Mouse (Mus musculus) left cerebral cortex, postnatal 10 days (tissue): ENCODE data around the gene Slamf8. TPM values are rescaled to one million over a fixed set of nuclear protein-coding genes. Genes with fewer than 3 reads are reported as not detected.

Experiments used
- DNase-seq, 2 experiments: peaks; one replicate each; pipeline ENCODE4 v3.0.0; 2021 to 2022; ENCODE audit warnings: low spot score in 2 of 2, mixed read lengths in 1 of 2; ENCODE audit errors: extremely low spot score in 1 of 2
- intact Hi-C: fragments of 180-260 bp; cut with DNase I; formaldehyde crosslinking; loops from one replicate; pipeline ENCODE4 v1.15.1; 2025
- total RNA-seq, 2 experiments: library from RNA; stranded (reverse); gene quantifications; 2 replicates each; pipeline ENCODE4 v1.2.3; 2021

Slamf8 gene
- total RNA-seq, result not detected

DNA sequence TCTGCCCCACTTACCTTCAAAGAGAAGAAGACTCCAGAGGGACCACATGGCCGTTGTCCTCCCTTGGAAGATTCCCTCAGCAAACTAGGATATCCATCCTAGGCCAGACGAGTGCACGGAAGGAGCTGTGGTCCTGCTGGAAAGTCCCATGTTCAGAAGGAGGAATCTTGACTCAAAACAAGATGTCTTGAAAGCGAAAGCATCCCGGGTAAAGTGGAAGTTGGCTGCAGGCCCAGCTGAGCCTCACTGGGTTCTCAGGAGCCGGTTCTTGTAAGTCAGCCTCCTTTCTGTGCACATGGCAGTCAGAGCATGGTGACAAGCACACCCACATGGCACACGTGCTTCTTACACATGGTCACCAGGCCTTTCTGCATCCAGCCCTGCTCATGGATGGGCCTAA, at the start of gene Slamf8:
TSS of gene Slamf8 (minus strand) at position 184 of the 400 bp plus-strand sequence.
- DNase-seq, result peak; percentile 13 to 50
- intact Hi-C loops, result no loop called here

DNA sequence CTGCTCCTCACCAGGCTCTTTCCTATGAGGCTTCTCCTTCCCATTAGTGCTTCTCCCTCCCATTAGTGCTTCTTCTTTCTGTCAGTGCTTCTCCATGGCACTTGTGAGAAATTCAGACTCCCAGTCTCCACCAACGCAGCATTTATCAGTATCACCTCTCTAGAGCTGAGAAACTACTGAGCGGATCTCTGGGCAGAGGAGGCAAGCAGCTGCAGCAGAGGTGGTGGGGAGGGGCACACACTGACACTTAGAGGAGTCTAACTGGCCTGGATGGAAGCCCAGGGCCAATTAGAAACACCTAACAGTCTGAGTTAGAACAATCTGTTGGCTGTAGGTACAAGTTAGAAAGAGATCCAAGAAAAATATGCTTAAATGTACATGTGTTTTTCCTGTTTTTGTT, 48.4 kb upstream of the Slamf8 start:
- peak in 1 of 2 experiments; percentile 55 for DNase-seq
- intact Hi-C loops, result loop anchor here (5.0 kb wide), 1 partner anchor 739 kb away; no protein-coding TSS in a partner anchor

DNA sequence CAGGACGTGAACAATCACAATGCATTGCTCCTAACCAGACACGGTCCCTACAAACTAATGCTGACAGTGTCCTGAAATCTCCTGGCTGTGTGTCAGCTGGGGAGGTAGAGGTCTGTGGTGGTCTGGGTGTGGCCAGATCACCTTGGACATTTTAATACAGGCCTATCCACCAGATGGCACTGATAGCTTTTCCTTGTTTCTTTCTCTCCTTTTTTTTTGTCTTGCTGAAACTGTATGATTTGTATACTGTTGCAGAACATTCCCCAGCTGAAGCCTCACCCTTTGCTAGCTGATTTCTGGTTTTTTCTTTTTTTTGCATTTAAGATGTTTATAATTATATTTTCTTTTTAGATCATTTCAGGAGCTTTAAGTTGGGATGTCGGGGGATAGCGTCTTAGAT, 47.4 kb upstream of the Slamf8 start:
- intact Hi-C loops, result loop anchor here (5.0 kb wide), 1 partner anchor 740 kb away; no protein-coding TSS in a partner anchor
- DNase-seq, result no peak

DNA sequence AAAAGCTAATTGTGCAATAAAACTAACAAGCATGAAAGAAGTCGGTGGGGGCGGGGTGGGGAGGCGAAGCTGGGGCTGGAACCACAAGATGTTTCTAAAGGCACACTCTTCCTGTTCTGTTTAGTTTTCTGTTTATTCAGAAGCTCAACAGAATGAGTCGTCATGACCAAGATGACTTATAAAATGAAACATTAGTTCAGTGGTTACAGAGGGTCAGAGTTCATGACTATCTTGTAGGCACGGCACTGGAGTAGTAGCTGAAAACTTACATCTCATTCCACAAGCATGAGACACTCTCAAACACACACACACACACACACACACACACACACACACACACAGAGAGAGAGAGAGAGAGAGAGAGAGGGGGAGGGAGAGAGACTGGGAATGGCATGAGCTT, 45.9 kb upstream of the Slamf8 start:
- no peak for DNase-seq
- intact Hi-C loops, result loop anchor here (5.0 kb wide), 1 partner anchor 741 kb away; no protein-coding TSS in a partner anchor

DNA sequence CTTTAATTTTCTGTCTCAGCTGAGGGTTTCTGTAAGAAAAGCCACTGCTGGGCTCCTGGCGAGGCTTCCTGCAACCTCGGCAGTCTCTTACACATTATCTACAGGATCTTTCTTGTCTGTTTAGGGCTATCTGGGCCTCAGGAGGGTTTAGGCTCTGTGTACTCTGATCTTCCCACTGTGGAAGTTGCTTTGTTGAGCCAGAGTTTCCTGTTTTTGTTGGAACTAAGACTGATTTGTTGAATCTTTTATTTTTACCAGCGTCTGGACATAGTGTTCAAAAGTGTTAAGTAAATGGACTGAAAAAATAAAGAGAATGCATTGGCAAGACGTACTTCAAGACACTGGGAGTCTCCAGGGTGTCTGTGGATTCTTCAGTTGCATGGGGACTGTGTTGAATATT, 44.9 kb upstream of the Slamf8 start:
- intact Hi-C loops, result loop anchor here (5.0 kb wide), 1 partner anchor 742 kb away; no protein-coding TSS in a partner anchor
- peak in 1 of 2 experiments; percentile 26 for DNase-seq

DNA sequence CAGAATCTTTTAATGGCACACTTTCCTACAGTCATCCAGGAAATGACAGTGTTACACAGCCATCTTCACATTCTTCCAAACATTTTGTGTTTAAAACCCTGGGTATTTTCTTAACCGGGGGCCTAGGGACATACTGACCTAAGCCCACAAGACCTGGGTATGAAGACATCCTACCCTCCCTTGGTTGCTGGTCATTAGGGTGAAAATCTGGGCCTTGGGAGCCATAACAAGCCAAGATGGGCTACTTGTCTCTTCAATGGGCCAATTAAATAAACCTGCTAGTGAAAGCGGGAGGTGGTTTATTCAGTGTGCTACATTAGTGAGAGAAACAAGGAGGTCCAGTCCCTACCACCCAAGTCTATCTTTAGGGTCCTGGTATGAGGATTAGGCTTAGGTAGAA, 43.8 kb upstream of the Slamf8 start:
- intact Hi-C loops, result loop anchor here (5.0 kb wide), 1 partner anchor 763 kb away; no protein-coding TSS in a partner anchor
- DNase-seq, result no peak

DNA sequence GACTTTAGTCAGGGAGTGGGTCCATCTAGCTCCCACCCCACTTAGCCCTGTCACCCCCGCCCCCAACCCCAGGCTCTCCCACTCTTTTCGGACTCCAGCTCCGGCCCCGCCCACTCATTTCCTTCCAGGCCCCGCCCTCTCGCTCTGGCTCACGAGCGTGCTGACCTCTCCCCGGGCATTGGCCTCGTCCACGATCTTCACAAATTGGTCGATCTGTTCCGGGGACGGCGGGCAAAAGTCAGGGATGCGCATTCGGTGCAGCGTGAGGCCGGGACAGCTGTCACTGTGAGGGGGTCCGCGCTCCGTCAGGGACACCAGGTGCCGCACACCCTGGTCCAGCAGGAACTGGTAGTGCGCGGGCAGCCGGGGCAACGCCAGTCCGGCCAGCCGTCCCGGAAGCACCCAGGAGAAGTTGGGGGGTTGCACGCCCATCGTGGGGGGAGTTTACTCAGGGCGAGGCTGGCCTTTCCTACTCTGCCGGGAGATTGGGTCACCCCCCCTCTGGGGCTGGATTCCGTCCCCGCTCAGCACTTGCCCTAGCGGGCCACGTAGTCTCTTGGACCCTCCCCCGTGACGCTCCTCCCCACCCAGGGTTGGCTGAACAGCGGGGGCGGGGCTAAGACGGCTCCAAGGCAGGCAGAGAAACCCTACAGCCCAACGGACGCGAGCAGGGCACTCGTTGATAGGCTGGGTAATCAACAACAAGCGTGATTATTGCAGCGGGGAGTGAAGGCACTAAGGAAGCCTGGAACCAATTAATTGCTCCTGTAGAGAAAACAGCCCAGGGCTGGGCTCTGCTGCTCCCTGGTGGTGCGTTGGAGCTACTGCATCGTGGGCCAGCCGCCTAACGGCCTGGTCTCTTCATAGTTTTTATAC, 42.3 kb upstream of the Slamf8 start, which contains the start of gene Dusp23:
TSS of gene Dusp23 (minus strand) at position 512 of the 876 bp plus-strand sequence.
- DNase-seq, result peak; percentile 91 to 98
- intact Hi-C loops, result loop anchor here (1.0 to 5.0 kb wide), 3 partner anchors 104 to 765 kb away; no protein-coding TSS in a partner anchor

DNA sequence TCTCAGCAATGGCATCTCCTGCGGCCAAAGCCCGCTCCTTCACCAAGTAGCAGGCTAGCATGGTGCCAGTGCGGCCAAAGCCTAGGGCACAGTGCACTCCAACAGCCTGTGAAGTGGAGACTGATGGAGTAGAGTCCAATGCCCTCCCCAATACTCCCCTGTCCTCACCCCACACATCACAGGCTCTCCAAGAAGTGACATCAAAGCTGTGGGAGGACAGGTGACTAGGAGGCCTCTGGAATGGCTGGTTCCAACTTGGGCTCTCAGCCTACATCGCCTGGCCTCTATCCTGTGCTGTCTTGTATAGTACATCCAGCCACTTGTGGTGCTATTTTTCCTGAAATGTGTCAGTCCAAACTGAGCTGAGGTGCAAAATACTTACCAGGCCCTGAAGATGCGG, 41.4 kb upstream of the Slamf8 start:
- DNase-seq, result peak in 1 of 2 experiments; percentile 27
- intact Hi-C loops, result loop anchor here (2.0 to 5.0 kb wide), 2 partner anchors 103 to 766 kb away; no protein-coding TSS in a partner anchor

DNA sequence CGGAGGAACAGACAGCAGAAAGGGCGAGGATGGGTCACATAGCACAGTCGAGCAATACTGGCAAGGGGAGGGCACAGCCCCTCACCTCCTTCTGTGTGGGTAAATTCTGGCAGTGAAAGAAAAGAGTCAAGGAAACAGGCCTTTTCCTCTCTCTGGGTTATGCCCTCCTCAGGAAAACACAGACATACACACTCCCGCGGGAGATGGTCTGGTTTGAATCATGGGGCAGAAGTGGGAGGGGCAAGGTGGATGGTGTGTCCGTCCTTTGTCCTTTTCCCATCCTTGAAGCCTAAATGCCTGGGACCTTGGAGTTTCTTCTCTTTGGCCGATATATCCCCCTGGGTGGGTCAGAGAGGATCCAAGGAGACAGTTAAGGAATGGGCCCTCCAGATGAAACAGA, 39.5 kb upstream of the Slamf8 start:
- intact Hi-C loops, result loop anchor here (5.0 kb wide), 1 partner anchor 767 kb away; no protein-coding TSS in a partner anchor

DNA sequence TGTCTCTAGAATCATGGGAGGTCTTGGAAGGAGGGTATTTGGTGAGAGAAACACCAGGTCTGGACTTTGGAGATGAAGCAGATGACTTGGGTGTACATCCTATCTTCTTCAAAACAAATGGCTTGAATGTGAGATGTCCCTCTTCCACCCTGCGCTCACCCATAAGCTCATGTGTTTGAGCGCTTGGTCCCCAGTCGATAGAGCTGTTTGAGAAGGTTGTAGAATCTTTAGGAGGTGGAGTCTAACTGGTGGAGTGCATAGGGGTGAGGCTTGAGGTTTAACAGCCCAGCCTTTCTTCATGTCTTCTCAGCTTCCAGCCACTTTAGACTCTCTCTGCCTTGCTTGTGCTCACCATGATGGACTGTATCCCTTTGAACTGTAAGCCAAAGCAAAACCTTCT, 35.9 kb upstream of the Slamf8 start:
- DNase-seq, result no peak
- intact Hi-C loops, result no loop called here

More for the DNA sequence above, 39.5 kb upstream of the Slamf8 start:
- DNase-seq, result no peak

DNA sequence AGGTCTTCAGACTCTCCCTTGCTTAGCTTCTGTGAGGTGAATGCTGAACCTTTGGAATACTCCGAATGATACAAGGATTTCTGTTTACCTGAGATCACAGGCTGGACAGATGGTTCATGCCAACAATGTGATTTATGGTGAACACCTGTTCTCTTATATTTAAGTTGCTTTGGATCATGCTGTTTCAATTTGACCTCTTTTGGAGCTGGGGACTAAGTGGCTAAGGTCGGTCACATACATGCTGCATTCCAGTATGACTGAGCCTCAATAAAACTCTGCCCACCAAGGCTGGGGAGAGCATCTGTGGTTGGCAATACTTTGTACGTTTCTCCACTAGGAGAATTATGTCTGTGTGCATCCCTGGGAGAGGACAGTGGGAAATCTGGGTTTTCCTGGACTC, 33.7 kb upstream of the Slamf8 start:
- intact Hi-C loops, result no loop called here
- no peak for DNase-seq

DNA sequence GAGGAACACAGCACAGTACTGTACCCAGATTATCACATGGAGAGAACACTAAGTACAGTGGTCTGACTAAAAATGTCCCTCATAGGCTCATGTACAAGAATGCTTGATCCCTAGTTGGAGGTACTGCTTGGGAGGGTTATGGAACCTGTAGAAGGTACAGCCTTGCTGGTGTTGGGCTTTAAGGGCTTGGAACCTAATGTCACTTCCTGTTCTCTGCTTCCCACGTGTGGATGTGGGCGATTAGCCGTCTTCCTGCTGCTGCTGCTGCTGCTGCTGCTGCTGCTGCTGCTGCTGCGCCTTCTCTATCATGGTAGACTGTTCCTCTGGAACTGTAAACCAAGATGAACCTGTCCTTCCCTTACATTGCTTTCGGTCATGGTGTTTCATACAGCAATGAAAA, 33.2 kb upstream of the Slamf8 start:
- no peak for DNase-seq
- intact Hi-C loops, result no loop called here

DNA sequence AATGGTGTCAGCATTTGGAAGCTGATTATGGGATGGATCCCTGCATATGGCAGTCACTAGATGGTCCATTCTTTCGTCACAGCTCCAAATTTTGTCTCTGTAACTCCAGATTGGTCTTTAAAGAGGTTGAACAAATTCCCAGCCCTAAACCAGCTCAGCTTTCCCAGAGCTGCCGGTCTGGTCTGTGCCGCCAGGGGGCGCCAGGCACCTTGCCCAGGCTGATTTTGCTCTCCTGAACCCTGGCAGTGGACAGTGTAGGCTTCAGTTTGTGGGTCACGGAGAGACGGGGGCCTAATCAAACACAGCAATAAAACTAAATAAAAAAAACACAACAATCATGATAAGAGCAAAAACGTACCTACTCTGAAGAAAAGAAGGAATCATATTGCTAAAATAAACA, 28.9 kb upstream of the Slamf8 start:
- intact Hi-C loops, result no loop called here
- DNase-seq, result peak in 1 of 2 experiments; percentile 60

DNA sequence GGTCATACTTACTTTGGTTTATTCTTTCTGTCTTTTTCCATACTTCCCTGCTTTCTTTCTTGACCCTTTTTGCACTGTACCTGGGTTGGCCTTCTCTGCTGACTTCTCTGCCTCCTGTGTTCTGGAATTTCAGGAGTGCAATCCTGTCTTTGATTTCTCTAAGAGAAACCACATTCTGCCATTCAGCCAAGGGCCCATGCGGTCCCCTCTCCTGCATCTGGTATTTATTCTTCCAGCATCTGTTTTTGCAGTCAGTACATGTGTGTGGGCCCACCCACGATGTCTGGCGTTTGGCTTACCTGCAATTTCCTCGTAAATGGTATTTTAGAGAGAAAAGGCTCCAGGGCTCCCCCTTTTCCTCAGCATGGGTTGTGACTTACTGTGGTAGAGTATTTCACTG, 27.8 kb upstream of the Slamf8 start:
- no peak for DNase-seq

DNA sequence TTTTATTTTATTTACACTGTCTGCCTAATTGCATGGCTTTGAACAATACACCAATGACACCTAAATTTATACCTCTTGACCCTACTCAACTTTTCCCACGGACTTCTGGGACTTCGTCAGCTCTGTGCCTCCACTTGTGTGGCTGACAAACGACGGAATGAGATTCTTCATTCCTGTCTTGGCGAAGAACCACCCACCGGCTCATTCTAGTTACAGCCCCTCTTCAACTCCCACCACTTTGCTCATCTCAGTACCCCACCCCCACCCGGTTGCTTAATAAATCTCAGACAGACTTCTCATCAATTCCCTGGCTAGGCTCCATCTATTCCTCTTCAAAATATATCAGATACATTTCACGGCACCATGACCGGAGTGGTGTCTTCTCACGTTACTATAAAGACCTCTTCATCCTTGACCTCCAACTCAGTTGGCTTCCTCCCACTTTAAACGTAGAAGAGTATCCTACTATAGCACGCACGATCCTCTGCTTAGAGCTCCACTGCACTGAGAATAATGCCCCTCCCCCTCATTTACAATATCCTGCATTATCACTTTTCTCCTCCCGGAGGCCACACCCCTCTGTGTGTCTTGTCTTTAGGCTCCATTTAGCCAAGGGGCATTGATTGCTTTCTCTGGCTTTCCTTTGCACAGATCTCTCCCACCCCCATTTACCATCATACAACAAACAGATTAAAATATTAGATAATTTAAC, 27.2 kb upstream of the Slamf8 start:
- no peak for DNase-seq
- intact Hi-C loops, result no loop called here

More for the DNA sequence above, 27.8 kb upstream of the Slamf8 start:
- intact Hi-C loops, result no loop called here

DNA sequence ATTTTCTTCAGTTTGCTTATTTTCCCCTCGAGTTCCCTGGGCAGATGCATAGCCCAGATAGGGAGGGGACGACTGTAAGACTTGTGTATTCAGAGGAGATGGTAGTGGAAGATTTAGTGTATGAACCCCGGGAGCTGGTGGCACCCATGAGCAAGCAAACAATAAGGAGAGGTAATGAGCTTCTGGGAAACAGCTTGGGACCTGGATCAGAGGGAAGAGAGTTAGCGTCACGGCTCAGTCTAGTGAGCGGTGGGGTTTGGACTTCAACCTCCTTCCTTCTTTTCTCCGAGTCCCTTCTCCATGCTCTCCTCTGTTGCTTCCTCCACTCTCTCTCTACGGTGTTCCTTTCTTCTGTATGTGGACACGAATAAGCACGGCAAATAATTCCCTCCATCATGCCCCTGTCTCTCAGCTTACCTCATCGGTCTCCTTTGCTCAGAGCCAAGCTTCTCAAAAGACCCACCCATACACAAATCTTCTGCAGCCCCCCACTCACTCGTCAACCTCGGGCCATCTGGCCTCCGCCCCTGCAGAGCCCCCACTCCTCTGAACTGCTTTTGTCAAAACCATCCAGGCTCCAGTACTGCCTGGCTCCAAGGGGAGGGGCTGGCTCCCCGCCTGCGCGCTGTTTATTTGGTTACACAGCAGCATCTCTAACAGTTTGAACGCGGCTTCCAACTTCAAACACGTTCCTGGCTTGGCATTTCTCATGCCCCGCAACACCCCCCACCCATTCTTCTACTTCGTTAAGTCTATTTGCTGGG, 26.4 kb upstream of the Slamf8 start:
- intact Hi-C loops, result no loop called here
- DNase-seq, result peak in 1 of 2 experiments; percentile 70

DNA sequence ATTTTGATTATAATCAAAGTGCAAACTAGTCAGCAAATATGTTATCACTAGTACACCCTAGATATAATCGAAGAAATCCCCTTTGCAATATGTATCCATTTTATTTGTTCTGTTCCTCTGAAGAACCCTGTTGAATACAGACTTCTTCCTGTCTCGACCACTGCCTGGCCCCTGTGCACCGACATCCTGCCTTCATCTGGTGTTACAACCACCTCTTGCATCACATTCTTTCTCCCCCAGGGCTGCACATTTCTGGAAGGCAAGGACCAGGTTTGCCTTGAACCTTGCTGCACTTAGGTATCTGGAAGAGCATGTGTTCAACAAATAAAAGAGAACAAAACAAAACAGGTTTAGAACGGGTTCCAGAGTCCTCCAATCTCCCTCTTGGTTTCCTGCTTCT, 25.0 kb upstream of the Slamf8 start:
- intact Hi-C loops, result no loop called here
- no peak for DNase-seq

DNA sequence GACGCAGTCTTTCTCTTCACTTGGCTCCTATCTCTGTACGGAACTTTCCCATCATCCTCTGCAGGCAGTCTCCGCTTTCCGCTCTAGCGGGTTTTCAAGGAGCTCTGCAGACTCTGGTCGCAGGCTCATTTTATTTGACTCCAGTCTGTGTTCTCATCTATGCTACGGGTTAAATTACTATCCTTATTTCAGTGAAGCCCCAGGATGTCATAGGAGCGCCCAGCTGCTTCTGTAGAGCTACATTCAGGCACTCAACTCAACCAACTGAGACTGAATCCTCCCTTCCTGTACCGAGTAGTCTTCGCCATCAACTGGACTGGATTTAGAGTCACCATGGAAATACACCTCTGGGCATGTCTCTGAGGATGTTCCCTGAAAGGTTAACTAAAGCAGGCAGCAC, 24.3 kb upstream of the Slamf8 start:
- intact Hi-C loops, result loop anchor here (5.0 kb wide), 1 partner anchor 82 kb away; no protein-coding TSS in a partner anchor
- DNase-seq, result no peak

DNA sequence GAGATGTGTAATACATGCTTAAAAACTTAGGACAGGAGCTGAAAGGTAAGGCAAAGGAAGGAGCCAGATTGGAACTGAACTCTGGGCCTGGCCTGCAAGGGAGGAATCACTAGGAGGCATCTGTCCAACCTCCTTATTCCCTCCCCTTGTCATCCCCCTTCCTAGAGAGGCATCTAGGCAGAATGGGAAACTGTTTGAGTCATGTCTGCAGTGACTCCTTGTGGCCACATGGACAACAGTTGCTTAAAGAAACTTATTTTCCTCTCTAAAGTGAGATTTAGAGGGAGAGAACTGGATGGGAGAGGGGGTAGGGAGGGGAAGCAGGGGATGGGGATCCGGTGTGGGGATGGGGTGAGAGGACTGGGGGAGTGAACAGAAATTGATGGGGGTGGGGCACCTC, 22.4 kb upstream of the Slamf8 start:
- DNase-seq, result no peak
- intact Hi-C loops, result loop anchor here (5.0 kb wide), 1 partner anchor 80 kb away; no protein-coding TSS in a partner anchor
